Mouse (Mus musculus) CH12.LX (cell line): ENCODE measurements around the gene Gse1. TPM values are rescaled to one million over a fixed set of nuclear protein-coding genes. Genes with fewer than 3 reads are reported as not detected.

ENCODE experiments used
- DNase-seq: peaks from one replicate; pipeline ENCODE4 v3.0.0-alpha.2; 2013; ENCODE audit errors: extremely low read depth
- H3K27ac ChIP-seq: 2 replicates; pipeline ENCODE4 v1.5.1; 2012; ENCODE audit warnings: low read depth, mild to moderate bottlenecking, control low read depth, moderate library complexity; ENCODE audit not compliant: insufficient read depth
- H3K27me3 ChIP-seq: replicated peaks from 2 replicates; pipeline ENCODE3; 2012; ENCODE audit warnings: inconsistent platforms
- H3K36me3 ChIP-seq, 2 experiments: replicated peaks in 1 of 2; 2 replicates each; pipeline versions ENCODE3 to v1.6.1; 2012; ENCODE audit warnings: inconsistent platforms in 1 of 2, low read length in 1 of 2, mild to moderate bottlenecking in 1 of 2, mixed read lengths in 1 of 2, moderate library complexity in 1 of 2; ENCODE audit not compliant: control insufficient read depth in 1 of 2, insufficient read depth in 1 of 2
- H3K4me1 ChIP-seq, 2 experiments: 2 replicates each; pipeline ENCODE4 v1.6.1; 2012; ENCODE audit warnings: inconsistent platforms in 1 of 2, moderate library complexity in 1 of 2; ENCODE audit not compliant: insufficient read depth in 2 of 2, control insufficient read depth in 1 of 2
- H3K4me2 ChIP-seq: 2 replicates; pipeline ENCODE4 v1.6.1; 2012; ENCODE audit warnings: low read depth, mild to moderate bottlenecking, control low read depth; ENCODE audit not compliant: poor library complexity, insufficient read depth, severe bottlenecking
- H3K4me3 ChIP-seq, 3 experiments: fragments of 150-350 bp in 1 of 3; sonication (generic) in 1 of 3; replicated peaks in 1 of 3; 2 replicates each; pipeline versions ENCODE3 to v1.5.1; 2011 to 2012; ENCODE audit warnings: low read depth in 2 of 3, low read length in 2 of 3, mild to moderate bottlenecking in 2 of 3, moderate library complexity in 2 of 3, control low read depth in 1 of 3, improper control_type of control experiment in 1 of 3, inconsistent platforms in 1 of 3, mixed read lengths in 1 of 3; ENCODE audit not compliant: poor library complexity in 1 of 3
- H3K79me2 ChIP-seq: replicated peaks from 2 replicates; pipeline ENCODE4 v1.6.1; 2012; ENCODE audit warnings: mild to moderate bottlenecking, moderate library complexity; ENCODE audit not compliant: control insufficient read depth, poor library complexity, insufficient read depth, severe bottlenecking; ENCODE audit errors: extremely low read depth
- H3K9ac ChIP-seq: 2 replicates; pipeline ENCODE4 v1.6.1; 2012; ENCODE audit warnings: low read depth, mild to moderate bottlenecking, control low read depth, moderate library complexity; ENCODE audit not compliant: insufficient read depth
- H3K9me3 ChIP-seq: replicated peaks from 2 replicates; pipeline ENCODE3; 2012; ENCODE audit warnings: low read length, inconsistent platforms, mixed read lengths
- CHD1 ChIP-seq: IDR thresholded peaks from 2 replicates; pipeline ENCODE4 v1.6.1; 2012; ENCODE audit warnings: low read depth, low read length, improper control_type of control experiment, inconsistent platforms
- CHD2 ChIP-seq: IDR thresholded peaks from 2 replicates; pipeline ENCODE4 v1.6.1; 2011; ENCODE audit warnings: low read length, improper control_type of control experiment
- CTCF ChIP-seq, 2 experiments: IDR thresholded peaks in 1 of 2; conservative IDR thresholded peaks in 1 of 2; 2 replicates each; pipeline ENCODE4 v1.5.1; 2011 to 2012; ENCODE audit warnings: low read depth in 2 of 2, low read length in 2 of 2, improper control_type of control experiment in 1 of 2, inconsistent platforms in 1 of 2, mild to moderate bottlenecking in 1 of 2, moderate library complexity in 1 of 2
- E2F4 ChIP-seq: IDR thresholded peaks from 2 replicates; pipeline ENCODE4 v1.6.1; 2011; ENCODE audit warnings: low read depth, low read length, improper control_type of control experiment; ENCODE audit not compliant: insufficient replicate concordance
- ELF1 ChIP-seq: IDR thresholded peaks from 2 replicates; pipeline ENCODE4 v1.6.1; 2014; ENCODE audit warnings: low read depth, mild to moderate bottlenecking, inconsistent platforms, low read length, improper control_type of control experiment
- EP300 ChIP-seq: IDR thresholded peaks from 2 replicates; pipeline ENCODE4 v1.6.1; 2011; ENCODE audit warnings: low read length, improper control_type of control experiment
- ETS1 ChIP-seq: conservative IDR thresholded peaks from 2 replicates; pipeline ENCODE4 v1.6.1; 2012; ENCODE audit warnings: low read depth, mild to moderate bottlenecking, inconsistent platforms, low read length, improper control_type of control experiment, moderate library complexity
- GABPA ChIP-seq: IDR thresholded peaks from 2 replicates; pipeline ENCODE4 v1.6.1; 2012; ENCODE audit warnings: low read depth, low read length, improper control_type of control experiment, inconsistent platforms; ENCODE audit not compliant: insufficient replicate concordance
- IRF4 ChIP-seq: IDR thresholded peaks from 2 replicates; pipeline ENCODE4 v1.6.1; 2014; ENCODE audit warnings: low read depth, mild to moderate bottlenecking, inconsistent platforms, low read length, improper control_type of control experiment
- JUN ChIP-seq: IDR thresholded peaks from 2 replicates; pipeline ENCODE4 v1.6.1; 2011; ENCODE audit warnings: low read depth, mild to moderate bottlenecking, low read length, improper control_type of control experiment, moderate library complexity; ENCODE audit not compliant: insufficient read depth
- JUND ChIP-seq: conservative IDR thresholded peaks from 2 replicates; pipeline ENCODE4 v1.6.1; 2011; ENCODE audit warnings: low read depth, low read length, improper control_type of control experiment
- KAT2A ChIP-seq: IDR thresholded peaks from 2 replicates; pipeline ENCODE4 v1.6.1; 2012; ENCODE audit warnings: low read length, improper control_type of control experiment, inconsistent platforms; ENCODE audit not compliant: insufficient replicate concordance
- MAFK ChIP-seq: IDR thresholded peaks from 2 replicates; pipeline ENCODE4 v1.6.1; 2011; ENCODE audit warnings: low read length, improper control_type of control experiment; ENCODE audit not compliant: insufficient replicate concordance
- MAX ChIP-seq: IDR thresholded peaks from 2 replicates; pipeline ENCODE4 v1.6.1; 2011; ENCODE audit warnings: low read length, improper control_type of control experiment
- MAZ ChIP-seq: IDR thresholded peaks from 2 replicates; pipeline ENCODE4 v1.6.1; 2012; ENCODE audit warnings: low read depth, mild to moderate bottlenecking, inconsistent platforms, low read length, improper control_type of control experiment, moderate library complexity
- MXI1 ChIP-seq: IDR thresholded peaks from 2 replicates; pipeline ENCODE4 v1.6.1; 2011; ENCODE audit warnings: mild to moderate bottlenecking, low read depth, low read length, improper control_type of control experiment
- MYC ChIP-seq: IDR thresholded peaks from 2 replicates; pipeline ENCODE4 v1.6.1; 2011; ENCODE audit warnings: low read depth, mild to moderate bottlenecking, improper control_type of control experiment, low read length
- NELFE ChIP-seq: IDR thresholded peaks from 2 replicates; pipeline ENCODE4 v1.6.1; 2011; ENCODE audit warnings: low read depth, low read length, improper control_type of control experiment
- NRF1 ChIP-seq: IDR thresholded peaks from 2 replicates; pipeline ENCODE4 v1.6.1; 2014; ENCODE audit warnings: low read depth, mild to moderate bottlenecking, inconsistent platforms, low read length, improper control_type of control experiment, moderate library complexity
- PAX5 ChIP-seq: IDR thresholded peaks from 2 replicates; pipeline ENCODE4 v1.6.1; 2012; ENCODE audit warnings: low read length, inconsistent platforms, mixed read lengths
- POLR2A ChIP-seq: IDR thresholded peaks from 2 replicates; pipeline ENCODE4 v1.6.1; 2011; ENCODE audit warnings: low read depth, mild to moderate bottlenecking, improper control_type of control experiment, low read length
- POLR2AphosphoS2 ChIP-seq: IDR thresholded peaks from 2 replicates; pipeline ENCODE4 v1.6.1; 2011; ENCODE audit warnings: low read depth, low read length, improper control_type of control experiment
- RCOR1 ChIP-seq: conservative IDR thresholded peaks from 2 replicates; pipeline ENCODE4 v1.6.1; 2012; ENCODE audit warnings: low read depth, mild to moderate bottlenecking, inconsistent platforms, low read length, improper control_type of control experiment
- SIN3A ChIP-seq: IDR thresholded peaks from 2 replicates; pipeline ENCODE4 v1.6.1; 2012; ENCODE audit warnings: low read length, improper control_type of control experiment, inconsistent platforms
- SMC3 ChIP-seq: IDR thresholded peaks from 2 replicates; pipeline ENCODE4 v1.6.1; 2011; ENCODE audit warnings: low read depth, low read length, improper control_type of control experiment
- TCF12 ChIP-seq: IDR thresholded peaks from 2 replicates; pipeline ENCODE4 v1.6.1; 2014; ENCODE audit warnings: low read depth, mild to moderate bottlenecking, inconsistent platforms, low read length, improper control_type of control experiment
- USF1 ChIP-seq: IDR thresholded peaks from 2 replicates; pipeline ENCODE4 v1.6.1; 2014; ENCODE audit warnings: low read depth, mild to moderate bottlenecking, inconsistent platforms, low read length, improper control_type of control experiment
- ZC3H11A ChIP-seq: IDR thresholded peaks from 2 replicates; pipeline ENCODE4 v1.6.1; 2012; ENCODE audit warnings: low read depth, mild to moderate bottlenecking, inconsistent platforms, low read length, improper control_type of control experiment
- ZKSCAN1 ChIP-seq: IDR thresholded peaks from 2 replicates; pipeline ENCODE4 v1.6.1; 2012; ENCODE audit warnings: low read depth, inconsistent platforms, low read length, improper control_type of control experiment, borderline replicate concordance
- ZMIZ1 ChIP-seq: IDR thresholded peaks from 2 replicates; pipeline ENCODE4 v1.6.1; 2012; ENCODE audit warnings: low read depth, mild to moderate bottlenecking, inconsistent platforms, low read length, improper control_type of control experiment
- dilution Hi-C: fragments of 300-500 bp; cut with MboI; formaldehyde crosslinking; loops from 2 replicates; pipeline ENCODE4 v1.14.3; 2020; ENCODE audit warnings: low sequenced_read_pairs; ENCODE audit not compliant: extremely low pct_unique_long_range_greater_than_20kb, extremely low pct_ligation_motif_present
- in situ Hi-C: fragments of 300-500 bp; cut with MboI; formaldehyde crosslinking; loops from 3 replicates; pipeline ENCODE4 v1.14.3; 2019; ENCODE audit warnings: low sequenced_read_pairs, low pct_ligation_motif_present, low pct_unique_long_range_greater_than_20kb, mixed read lengths
- polyA plus RNA-seq: library from polyadenylated mRNA; unstranded; fragments of >175 nt; gene quantifications from 2 replicates; pipeline ENCODE4 v1.2.1, GENCODE M21; 2012; ENCODE audit warnings: low read depth; ENCODE audit not compliant: insufficient read length
- total RNA-seq, 2 experiments: library from RNA; depleted of rRNA; stranded (reverse); fragments of 300-350 nt in 1 of 2; fragments of >200 nt in 1 of 2; gene quantifications; 2 replicates each; pipeline ENCODE4 v1.2.3; 2012 to 2014

The Gse1 gene
- total and polyA plus RNA-seq, 3 experiments: 1.3 to 9.8 (median 8.5) TPM

DNA sequence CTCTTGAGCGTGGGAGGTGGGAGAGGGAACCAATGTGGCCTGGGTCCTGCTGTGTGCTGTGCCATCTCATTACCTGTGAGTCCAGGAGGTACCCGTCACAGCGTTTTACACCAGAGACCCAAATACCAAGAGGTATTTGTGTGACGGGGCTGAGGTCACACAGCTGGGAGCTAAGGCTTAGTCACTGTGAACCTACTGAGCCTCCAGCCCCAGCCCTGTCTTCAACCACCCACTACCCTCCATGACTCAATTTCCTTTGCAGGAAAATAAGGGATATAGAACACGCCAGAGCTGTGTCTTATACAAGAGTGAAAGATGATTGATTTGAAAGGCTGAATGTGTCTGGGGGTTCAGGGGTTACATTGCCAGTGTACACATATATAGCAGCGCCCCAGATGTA, 234.4 kb downstream of the Gse1 start:
- peak overlapping the region; percentile 14 for H3K27ac ChIP-seq
- no peak overlapping the region for H3K4me3 ChIP-seq
- no peaks in the 10 kb centered on the region for H3K79me2 ChIP-seq
- no peaks in the 10 kb centered on the region for H3K36me3 ChIP-seq
- in situ Hi-C loops (no loop called here), dilution Hi-C loops (no loop called here)
- H3K27me3 ChIP-seq: peaks cover 10% of the 10 kb centered on the region
- H3K9ac ChIP-seq: no peak overlapping the region
- no peak overlapping the region for H3K4me2 ChIP-seq
- peak; percentile 25 for DNase-seq
- no peaks in the 10 kb centered on the region for H3K9me3 ChIP-seq
- no peak for TF ChIP-seq ZKSCAN1
- no peak for TF ChIP-seq CTCF (conservative IDR thresholded peaks at IDR 0.05 in 1 of 2, IDR thresholded peaks at IDR 0.05 in 1 of 2; ENCODE audit: low read depth in 2 of 2, low read length in 2 of 2)
- TF ChIP-seq ZMIZ1: no peak
- no peak for TF ChIP-seq NRF1
- TF ChIP-seq JUND: no peak
- TF ChIP-seq, all 38 proteins: peak for 0
- H3K4me1 ChIP-seq: peaks cover 52 to 81% of the 10 kb centered on the region in 2 experiments

DNA sequence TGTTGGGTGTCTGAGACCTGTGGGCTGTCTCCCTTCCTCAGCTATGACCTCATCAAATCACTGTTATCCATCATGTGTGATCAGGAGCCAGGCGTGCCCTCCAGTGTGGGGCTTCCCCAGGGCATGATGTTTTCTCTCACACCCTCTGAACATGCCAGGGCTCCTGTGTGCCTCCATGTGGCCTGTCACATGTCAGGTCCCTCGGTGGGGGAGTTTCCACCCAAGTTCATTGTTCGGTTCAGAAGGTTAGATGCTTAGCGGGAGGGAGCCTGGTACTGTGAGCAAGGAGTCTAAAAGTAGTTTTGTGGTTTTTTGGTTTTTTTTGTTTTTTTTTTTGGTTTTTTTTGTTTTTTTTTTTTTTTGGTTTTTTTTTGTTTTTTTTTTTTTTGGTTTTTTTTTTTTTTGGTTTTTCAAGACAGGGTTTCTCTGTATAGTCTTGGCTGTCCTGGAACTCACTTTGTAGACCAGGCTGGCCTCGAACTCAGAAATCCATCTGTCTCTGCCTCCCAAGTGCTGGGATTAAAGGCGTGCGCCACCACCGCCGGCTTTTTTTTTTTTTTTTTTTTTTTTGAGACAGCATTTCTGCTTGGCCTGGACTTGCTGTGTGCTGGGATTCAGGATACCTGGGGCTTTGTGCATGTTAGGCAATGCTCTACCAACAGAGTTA, 235.8 kb downstream of the Gse1 start:
- DNase-seq: peak; percentile 80
- in situ Hi-C loops (no loop called here), dilution Hi-C loops (no loop called here)
- no peak overlapping the region for H3K9ac ChIP-seq
- peak overlapping the region; percentile 45; the same call in 1 of the 2 replicates for H3K27ac ChIP-seq
- peaks cover 10% of the 10 kb centered on the region for H3K27me3 ChIP-seq
- no peaks in the 10 kb centered on the region for H3K79me2 ChIP-seq
- H3K36me3 ChIP-seq: no peaks in the 10 kb centered on the region
- no peaks in the 10 kb centered on the region for H3K9me3 ChIP-seq
- H3K4me3 ChIP-seq: no peak overlapping the region
- no peak overlapping the region for H3K4me2 ChIP-seq
- peaks cover 60 to 80% of the 10 kb centered on the region in 2 experiments for H3K4me1 ChIP-seq
- TF ChIP-seq CHD1: no peak
- no peak for TF ChIP-seq JUND
- peak; percentile 29; the same call in 1 of the 2 replicates for TF ChIP-seq JUN
- no peak for TF ChIP-seq NRF1
- no peak for TF ChIP-seq KAT2A
- TF ChIP-seq SMC3: peak; percentile 38
- no peak for TF ChIP-seq CTCF (conservative IDR thresholded peaks at IDR 0.05 in 1 of 2, IDR thresholded peaks at IDR 0.05 in 1 of 2; ENCODE audit: low read depth in 2 of 2, low read length in 2 of 2)
- no peak; the same call in 1 of the 2 replicates for TF ChIP-seq ELF1
- TF ChIP-seq IRF4: peak; percentile 42; the same call in 1 of the 2 replicates
- TF ChIP-seq PAX5: no peak
- TF ChIP-seq ETS1: peak; percentile 87
- TF ChIP-seq USF1: peak; percentile 60
- TF ChIP-seq MAZ: peak; percentile 67; the same call in 1 of the 2 replicates
- TF ChIP-seq MYC: peak; percentile 93
- TF ChIP-seq ZC3H11A: no peak
- TF ChIP-seq NELFE: no peak
- peak; percentile 84 for TF ChIP-seq MXI1
- TF ChIP-seq MAX: peak; percentile 89
- TF ChIP-seq ZKSCAN1: peak; percentile 15; the same call in 1 of the 2 replicates
- no peak for TF ChIP-seq E2F4
- TF ChIP-seq CHD2: no peak
- TF ChIP-seq SIN3A: 0 out of 2 replicates have a peak, but pooled peaks have one; percentile 56
- TF ChIP-seq POLR2AphosphoS2: no peak
- TF ChIP-seq EP300: peak; percentile 17
- 0 out of 2 replicates have a peak, but pooled peaks have one; percentile 33 for TF ChIP-seq RCOR1
- no peak for TF ChIP-seq GABPA
- TF ChIP-seq MAFK: 0 out of 2 replicates have a peak, but pooled peaks have one; percentile 7
- TF ChIP-seq POLR2A: no peak
- no peak for TF ChIP-seq ZMIZ1
- peak; percentile 62; the same call in 1 of the 2 replicates for TF ChIP-seq TCF12
